Mouse (Mus musculus) midbrain, embryonic 16.5 days (tissue): ENCODE data around the gene Acmsd. TPM values are rescaled to one million over a fixed set of nuclear protein-coding genes. Genes with fewer than 3 reads are reported as not detected.

ENCODE experiments used
- ATAC-seq: fragments of 200-750 bp; cut with Nextera tagmentation; 2 replicates; pipeline ENCODE4 v1.8.0; 2017; ENCODE audit warnings: moderate TSS enrichment
- H3K27ac ChIP-seq: fragments of 300-500 bp; sonication (generic); 2 replicates; pipeline ENCODE4 v1.5.1; 2014; ENCODE audit warnings: mild to moderate bottlenecking, low read length, mixed read lengths
- H3K27me3 ChIP-seq: fragments of 300-500 bp; sonication (generic); 2 replicates; pipeline ENCODE4 v1.6.1; 2014; ENCODE audit warnings: low read depth, low read length, mixed read lengths; ENCODE audit not compliant: control insufficient read depth, insufficient read depth
- H3K36me3 ChIP-seq: fragments of 300-500 bp; sonication (generic); 2 replicates; pipeline ENCODE4 v1.6.1; 2014; ENCODE audit warnings: mild to moderate bottlenecking, low read length, moderate library complexity, mixed read lengths; ENCODE audit not compliant: control insufficient read depth, insufficient read depth
- H3K4me1 ChIP-seq: fragments of 300-500 bp; sonication (generic); 2 replicates; pipeline ENCODE4 v1.6.1; 2014; ENCODE audit warnings: mild to moderate bottlenecking, low read length, mixed read lengths; ENCODE audit not compliant: control insufficient read depth, insufficient read depth
- H3K4me2 ChIP-seq: fragments of 300-500 bp; sonication (generic); 2 replicates; pipeline ENCODE4 v1.6.1; 2014; ENCODE audit warnings: mild to moderate bottlenecking, low read length, mixed read lengths
- H3K4me3 ChIP-seq: fragments of 300-500 bp; sonication (generic); 2 replicates; pipeline ENCODE4 v1.5.1; 2014; ENCODE audit warnings: low read depth, mild to moderate bottlenecking, low read length, moderate library complexity, mixed read lengths
- H3K9ac ChIP-seq: fragments of 300-500 bp; sonication (generic); 2 replicates; pipeline ENCODE4 v1.6.1; 2014; ENCODE audit warnings: low read depth, low read length, mixed read lengths
- H3K9me3 ChIP-seq: fragments of 300-500 bp; sonication (generic); replicated peaks from 2 replicates; pipeline ENCODE4 v1.6.1; 2014; ENCODE audit warnings: mild to moderate bottlenecking, low read length, mixed read lengths; ENCODE audit not compliant: control insufficient read depth, poor library complexity, severe bottlenecking
- WGBS: fragments of 180-500 bp; shearing (Covaris S2); extraction: QIAGEN DNeasy Blood & Tissue Kit; methylation state at CpG from one replicate; pipeline ENCODE4 v1.1.7; 2014; 5-methylcytosine and 5-hydroxymethylcytosine counted together
- polyA plus RNA-seq: library from polyadenylated mRNA; unstranded; fragments of >200 nt; fragmentation: Nextera tagmentation; extraction: Ambion mirVana; gene quantifications from 2 replicates; pipeline ENCODE4 v1.2.1, GENCODE M21; 2015

Acmsd gene
- polyA plus RNA-seq = 0.12 TPM in 1 of 2 replicates, not detected in the other

DNA sequence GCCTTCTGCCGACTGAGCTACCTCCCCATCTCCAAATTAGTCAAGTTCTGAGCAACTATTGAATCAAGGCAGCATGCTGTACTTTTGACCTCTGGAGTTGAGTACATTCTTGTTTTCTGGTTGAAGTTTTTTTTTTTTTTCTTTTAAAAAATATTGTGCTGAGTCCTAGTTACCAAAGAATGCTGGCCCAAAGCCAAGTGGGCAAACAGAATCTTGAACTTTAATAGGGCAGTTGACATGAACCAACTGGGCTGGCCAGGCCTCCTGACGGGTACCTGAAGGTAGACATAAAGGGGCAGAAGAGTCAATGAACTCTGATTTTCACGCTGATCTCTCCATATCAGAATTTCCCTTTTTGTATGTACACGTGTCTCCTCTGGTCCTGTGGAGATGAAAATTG, at the start of gene Acmsd:
Acmsd (plus strand) TSS at position 318 of the 400 bp plus-strand sequence.
- ATAC-seq = no peak
- no peaks in the 10 kb centered on the region for H3K9me3 ChIP-seq
- no peaks in the 10 kb centered on the region for H3K36me3 ChIP-seq
- WGBS = 93% methylated on average over 4 of the region's 4 CpGs
- no peak within 1 kb of the TSS for H3K4me2 ChIP-seq
- no peak within 1 kb of the TSS for H3K4me3 ChIP-seq
- no peak within 1 kb of the TSS for H3K9ac ChIP-seq
- no peaks in the 10 kb centered on the region for H3K4me1 ChIP-seq
- no peak within 1 kb of the TSS for H3K27ac ChIP-seq
- no peaks in the 10 kb centered on the region for H3K27me3 ChIP-seq

DNA sequence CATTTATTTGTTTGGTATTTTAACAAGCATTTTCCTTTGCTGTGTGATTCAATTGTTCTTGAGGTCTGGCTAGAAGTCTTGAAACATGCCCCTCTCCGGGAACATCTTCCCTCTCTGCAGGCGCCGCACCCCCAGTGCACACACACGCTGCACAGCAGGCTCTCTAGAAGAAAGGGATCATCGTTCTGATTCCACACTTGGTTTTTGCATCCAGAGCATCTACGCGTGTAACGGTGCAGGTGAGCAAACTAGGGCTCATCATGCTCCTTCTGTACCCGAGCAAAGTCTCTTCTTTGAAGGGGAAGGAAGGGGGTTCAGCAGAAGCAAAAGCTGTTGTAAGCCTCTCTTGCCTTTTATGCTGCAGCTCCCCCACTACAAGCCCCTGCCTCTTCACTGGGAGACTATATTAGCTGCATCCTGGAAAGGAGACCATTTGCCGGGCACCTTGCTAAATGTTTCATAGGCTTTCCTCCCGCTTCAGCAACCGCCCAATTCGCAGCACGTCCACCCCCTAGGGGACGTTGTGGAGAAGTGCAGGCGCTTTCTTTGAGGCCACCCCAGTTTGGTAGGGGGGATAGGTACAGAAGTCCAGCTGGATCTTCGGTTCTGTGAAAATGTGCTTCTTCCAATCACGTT, 49.6 kb upstream of the Acmsd start, which contains the start of gene Tmem163:
Tmem163 (minus strand) TSS at position 51 of the 636 bp plus-strand sequence.
- no peaks in the 10 kb centered on the region for H3K9me3 ChIP-seq
- H3K4me2 ChIP-seq = peak within 1 kb of the TSS; percentile 88
- H3K4me3 ChIP-seq = peak within 1 kb of the TSS; percentile 62
- peaks cover 3% of the 10 kb centered on the region; the same call in 1 of the 2 replicates for H3K4me1 ChIP-seq
- peak within 1 kb of the TSS; percentile 79 for H3K9ac ChIP-seq
- H3K27ac ChIP-seq = peak within 1 kb of the TSS; percentile 87
- H3K36me3 ChIP-seq = no peaks in the 10 kb centered on the region
- H3K27me3 ChIP-seq = no peaks in the 10 kb centered on the region
- ATAC-seq = 0 out of 2 replicates have a peak, but pooled peaks have one; percentile 29
- WGBS = 8% methylated on average over 18 of the region's 18 CpGs

DNA sequence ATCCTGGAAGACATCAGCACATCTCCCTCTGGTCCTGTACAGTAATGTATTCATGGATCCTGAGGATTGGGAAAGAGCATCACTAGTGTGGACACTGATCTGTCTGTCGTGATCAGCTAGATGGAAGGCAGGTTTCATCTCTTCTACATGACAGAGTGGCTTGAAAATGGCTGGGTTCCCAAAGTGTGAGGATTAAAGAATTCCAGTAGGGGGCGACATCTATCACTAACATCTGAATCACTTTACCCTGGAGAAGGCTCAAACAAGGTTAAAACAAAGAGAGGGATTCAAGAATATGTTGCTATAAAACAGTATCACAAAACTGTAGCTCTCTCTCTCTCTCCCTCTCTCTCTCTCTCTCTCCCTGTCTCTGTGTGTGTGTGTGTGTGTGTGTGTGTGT, 32.7 kb upstream of the Acmsd start:
- Histone ChIP-seq H3K27me3 (no peaks in the 10 kb centered on the region), H3K4me3 (no peak overlapping the region), H3K9ac (no peak overlapping the region), H3K4me2 (no peak overlapping the region), H3K27ac (no peak overlapping the region), H3K36me3 (no peaks in the 10 kb centered on the region), H3K9me3 (no peaks in the 10 kb centered on the region), H3K4me1 (no peaks in the 10 kb centered on the region)
- WGBS = 28% methylated on average over 2 of the region's 2 CpGs
- no peak for ATAC-seq

DNA sequence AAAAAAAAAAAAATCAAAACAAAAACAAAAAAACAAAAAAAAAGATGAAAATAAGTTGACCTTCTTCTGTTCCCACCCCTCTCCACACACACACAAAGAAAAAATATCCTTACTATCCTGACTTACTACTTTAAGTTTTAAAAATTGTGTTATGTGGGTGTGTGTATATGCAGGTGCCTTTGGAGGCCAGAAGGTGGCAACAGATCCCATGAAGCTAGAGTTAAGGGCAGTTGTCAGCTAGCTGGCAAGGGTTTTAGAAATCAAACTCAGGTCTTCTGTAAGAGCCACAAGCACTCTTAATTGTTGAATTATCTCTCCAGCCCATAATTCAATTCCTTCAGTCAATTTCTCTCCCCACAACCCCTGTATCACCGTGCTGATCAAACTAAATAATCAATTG, 27.0 kb upstream of the Acmsd start:
- no peaks in the 10 kb centered on the region for H3K27me3 ChIP-seq
- no peak overlapping the region for H3K27ac ChIP-seq
- H3K4me3 ChIP-seq = no peak overlapping the region
- no peaks in the 10 kb centered on the region for H3K36me3 ChIP-seq
- H3K9me3 ChIP-seq = no peaks in the 10 kb centered on the region
- no peak overlapping the region for H3K9ac ChIP-seq
- no peak for ATAC-seq
- 86% methylated on average over 1 of the region's 1 CpGs for WGBS
- no peak overlapping the region for H3K4me2 ChIP-seq
- no peaks in the 10 kb centered on the region for H3K4me1 ChIP-seq

DNA sequence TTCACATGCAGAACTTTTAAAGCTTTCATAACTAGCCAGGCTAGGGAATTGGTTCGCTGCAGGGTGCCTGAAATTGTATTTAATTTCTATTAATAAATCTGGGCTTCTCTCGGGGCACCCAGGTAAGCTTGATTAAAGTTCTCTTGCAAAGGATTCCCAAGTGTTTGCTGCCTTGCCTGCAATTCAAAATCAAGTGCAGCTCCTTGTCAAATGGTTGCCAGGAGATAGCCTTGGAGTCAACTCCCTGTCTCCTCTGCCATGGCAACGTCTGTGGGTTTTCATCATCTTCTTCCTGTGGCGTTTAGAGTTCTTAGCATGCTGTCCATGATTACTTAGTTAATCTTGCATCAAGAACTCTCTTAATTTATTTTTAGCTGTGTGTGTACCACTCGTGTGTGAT, 22.9 kb upstream of the Acmsd start:
- no peak for ATAC-seq
- Histone ChIP-seq H3K4me2 (no peak overlapping the region), H3K9me3 (no peaks in the 10 kb centered on the region), H3K4me1 (no peaks in the 10 kb centered on the region), H3K36me3 (no peaks in the 10 kb centered on the region), H3K27me3 (no peaks in the 10 kb centered on the region), H3K27ac (no peak overlapping the region), H3K4me3 (no peak overlapping the region), H3K9ac (no peak overlapping the region)
- WGBS = 53% methylated on average over 5 of the region's 5 CpGs

DNA sequence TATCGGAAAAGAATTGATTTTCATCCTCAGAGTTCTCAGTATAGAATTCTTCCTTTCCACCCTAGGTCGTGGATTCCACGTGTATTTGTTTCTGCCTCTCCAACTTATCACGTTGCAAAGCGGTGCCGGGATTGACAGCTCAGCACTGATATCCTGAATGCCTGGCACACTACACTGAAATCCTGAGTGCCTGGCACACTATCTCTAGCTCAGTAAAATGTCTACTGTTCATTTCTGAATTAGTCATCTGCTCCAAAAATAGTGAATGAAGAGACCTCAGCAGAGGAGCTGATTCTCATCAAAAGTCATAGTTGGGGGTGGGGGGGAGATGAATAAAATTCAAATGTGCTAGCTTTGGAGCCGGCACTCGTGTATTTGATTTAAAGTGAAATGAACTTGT, 12.8 kb upstream of the Acmsd start:
- WGBS = 90% methylated on average over 8 of the region's 8 CpGs
- Histone ChIP-seq H3K4me2 (no peak overlapping the region), H3K4me1 (no peaks in the 10 kb centered on the region), H3K9ac (no peak overlapping the region), H3K27me3 (no peaks in the 10 kb centered on the region), H3K36me3 (no peaks in the 10 kb centered on the region), H3K4me3 (no peak overlapping the region), H3K27ac (no peak overlapping the region), H3K9me3 (no peaks in the 10 kb centered on the region)
- ATAC-seq = no peak

DNA sequence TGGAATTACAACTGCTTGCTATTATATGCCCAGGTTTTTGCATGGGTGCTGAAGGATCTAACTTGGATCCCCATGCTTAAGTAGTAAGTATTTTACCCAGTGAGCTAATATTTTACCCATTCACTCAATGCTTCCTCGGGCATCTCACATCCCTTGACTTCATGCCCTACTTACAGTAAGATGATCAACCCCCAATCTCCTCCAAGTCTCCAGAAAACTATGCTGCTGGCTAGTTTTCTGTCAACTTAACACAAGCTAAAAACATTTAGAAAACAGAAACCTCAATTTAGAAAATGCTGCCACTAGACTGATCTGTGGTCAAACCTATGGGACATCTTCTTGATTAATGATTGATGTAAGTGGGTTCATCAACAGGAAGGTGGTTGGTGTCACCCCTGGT, 10.9 kb upstream of the Acmsd start:
- 90% methylated on average over 1 of the region's 1 CpGs for WGBS
- no peaks in the 10 kb centered on the region for H3K9me3 ChIP-seq
- no peak overlapping the region for H3K4me2 ChIP-seq
- ATAC-seq = no peak
- no peaks in the 10 kb centered on the region for H3K36me3 ChIP-seq
- H3K4me1 ChIP-seq = no peaks in the 10 kb centered on the region
- H3K4me3 ChIP-seq = no peak overlapping the region
- H3K27ac ChIP-seq = no peak overlapping the region
- no peak overlapping the region for H3K9ac ChIP-seq
- H3K27me3 ChIP-seq = no peaks in the 10 kb centered on the region

DNA sequence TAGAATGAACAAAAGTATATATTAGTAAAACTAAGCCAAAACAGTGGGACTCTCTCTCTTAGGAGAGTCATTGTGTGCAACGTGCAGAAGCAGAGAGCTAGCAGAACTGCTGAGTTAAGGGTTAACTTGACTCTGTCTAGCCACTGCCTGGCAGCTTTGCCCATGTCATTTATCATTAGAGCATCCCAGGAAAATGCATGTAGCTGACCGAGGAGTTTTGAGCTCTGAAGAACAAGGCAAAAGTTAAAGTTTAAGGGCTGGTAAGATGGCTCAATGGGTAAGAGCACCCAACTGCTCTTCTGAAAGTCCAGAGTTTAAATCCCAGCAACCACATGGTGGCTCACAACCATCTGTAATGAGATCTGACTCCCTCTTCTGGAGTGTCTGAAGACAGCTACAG, 5.6 kb upstream of the Acmsd start:
- Histone ChIP-seq H3K4me2 (no peak overlapping the region), H3K9ac (no peak overlapping the region), H3K9me3 (no peaks in the 10 kb centered on the region), H3K27me3 (no peaks in the 10 kb centered on the region), H3K4me1 (no peaks in the 10 kb centered on the region), H3K4me3 (no peak overlapping the region), H3K27ac (no peak overlapping the region), H3K36me3 (no peaks in the 10 kb centered on the region)
- no peak for ATAC-seq
- WGBS = 79% methylated on average over 2 of the region's 2 CpGs

DNA sequence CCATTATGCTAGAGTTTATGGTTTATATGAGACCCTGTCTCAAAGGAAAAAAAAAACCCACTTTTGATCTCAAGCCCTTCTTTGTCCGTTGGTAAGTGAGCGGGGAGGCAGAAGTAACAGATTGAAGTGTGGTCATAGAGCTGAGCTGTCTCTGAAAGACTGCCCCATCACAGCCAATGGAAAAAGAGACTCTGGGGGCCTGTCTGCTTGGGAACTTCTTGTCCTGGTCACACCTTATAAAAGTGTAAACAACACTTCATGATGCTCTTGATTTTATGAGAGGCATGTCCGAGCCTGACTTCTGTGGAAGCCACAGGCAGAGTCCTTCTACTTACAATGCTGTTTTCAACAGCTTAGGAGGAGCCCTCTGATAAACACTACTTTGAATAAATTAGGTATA, 1.9 kb downstream of the Acmsd start:
- Histone ChIP-seq H3K27me3 (no peaks in the 10 kb centered on the region), H3K27ac (no peak overlapping the region), H3K9ac (no peak overlapping the region), H3K36me3 (no peaks in the 10 kb centered on the region), H3K4me1 (no peaks in the 10 kb centered on the region), H3K9me3 (no peaks in the 10 kb centered on the region), H3K4me3 (no peak overlapping the region), H3K4me2 (no peak overlapping the region)
- 52% methylated on average over 3 of the region's 3 CpGs for WGBS
- no peak for ATAC-seq
